Mouse (Mus musculus) gonadal fat pad, adult 2 months (tissue): ENCODE measurements around the gene Unc13b. TPM values are rescaled to one million over a fixed set of nuclear protein-coding genes. Genes with fewer than 3 reads are reported as not detected.
"Not testable (repeated sequence)": the region's sequence is repeated elsewhere in the genome, so short reads cannot be mapped to it uniquely, and the experiment has no call there.

ENCODE experiments used
- DNase-seq: peaks from one replicate; pipeline ENCODE4 v3.0.0-alpha.2; 2012; ENCODE audit warnings: low read depth
- polyA plus RNA-seq: library from polyadenylated mRNA; depleted of rRNA; stranded (reverse); fragments of >200 nt; gene quantifications from 2 replicates; pipeline ENCODE4 v1.2.3, GENCODE M21; 2012

Gene Unc13b
- polyA plus RNA-seq, 1 experiment: 22.4 TPM

GRCm38 (mm10) chr4:43091183-43091582 lies 32.4 kb downstream of the Unc13b start:
- DNase-seq: no peak

- no peak for DNase-seq
Observed at GRCm38 (mm10) chr4:43113491-43113890, 54.7 kb downstream of the Unc13b start.

GRCm38 (mm10) chr4:43114512-43114911 lies 55.8 kb downstream of the Unc13b start:
- DNase-seq: no peak

GRCm38 (mm10) chr4:43114946-43115345 lies 56.2 kb downstream of the Unc13b start:
- no peak for DNase-seq

- no peak for DNase-seq
Observed at GRCm38 (mm10) chr4:43116249-43116648, 57.5 kb downstream of the Unc13b start.

GRCm38 (mm10) chr4:43129750-43130149 lies 71.0 kb downstream of the Unc13b start:
- DNase-seq: no peak

GRCm38 (mm10) chr4:43142610-43143009 lies 83.9 kb downstream of the Unc13b start:
- no peak for DNase-seq

- DNase-seq: not testable (repeated sequence)
Observed at GRCm38 (mm10) chr4:43152413-43152812, 93.7 kb downstream of the Unc13b start.

GRCm38 (mm10) chr4:43160045-43160444 lies 101.3 kb downstream of the Unc13b start:
- DNase-seq: no peak

GRCm38 (mm10) chr4:43161124-43161657 lies 102.4 kb downstream of the Unc13b start:
- DNase-seq: no peak

- no peak for DNase-seq
Observed at GRCm38 (mm10) chr4:43163205-43163604, 104.5 kb downstream of the Unc13b start.

- DNase-seq: no peak
Observed at GRCm38 (mm10) chr4:43165403-43166005, 106.8 kb downstream of the Unc13b start.

- no peak for DNase-seq
Observed at GRCm38 (mm10) chr4:43170028-43170427, 111.3 kb downstream of the Unc13b start.

- DNase-seq: no peak
Observed at GRCm38 (mm10) chr4:43177126-43177525, 118.4 kb downstream of the Unc13b start.

GRCm38 (mm10) chr4:43182474-43183168 lies 123.9 kb downstream of the Unc13b start:
- no peak for DNase-seq

- no peak for DNase-seq
Observed at GRCm38 (mm10) chr4:43187439-43187838, 128.7 kb downstream of the Unc13b start.

- no peak for DNase-seq
Observed at GRCm38 (mm10) chr4:43189381-43189780, 130.6 kb downstream of the Unc13b start.

GRCm38 (mm10) chr4:43204946-43205345 lies 146.2 kb downstream of the Unc13b start:
- DNase-seq: no peak

- no peak for DNase-seq
Observed at GRCm38 (mm10) chr4:43205571-43205970, 146.8 kb downstream of the Unc13b start.

- no peak for DNase-seq
Observed at GRCm38 (mm10) chr4:43206989-43207388, 148.2 kb downstream of the Unc13b start.

GRCm38 (mm10) chr4:43209081-43209579 lies 150.4 kb downstream of the Unc13b start:
- DNase-seq: no peak

- DNase-seq: no peak
Observed at GRCm38 (mm10) chr4:43209673-43210072, 150.9 kb downstream of the Unc13b start.

- DNase-seq: no peak
Observed at GRCm38 (mm10) chr4:43216491-43216890, 157.7 kb downstream of the Unc13b start.
